Mouse (Mus musculus) intestine, embryonic 15.5 days (tissue): ENCODE data around the gene Cygb. TPM values are rescaled to one million over a fixed set of nuclear protein-coding genes. Genes with fewer than 3 reads are reported as not detected.

Experiments used
- ATAC-seq: fragments of 200-750 bp; cut with Nextera tagmentation; 2 replicates; pipeline ENCODE4 v1.8.0; 2017; ENCODE audit warnings: moderate TSS enrichment, moderate library complexity
- H3K27ac ChIP-seq: fragments of 300-500 bp; sonication (generic); 2 replicates; pipeline ENCODE4 v1.5.1; 2015; ENCODE audit warnings: mild to moderate bottlenecking, inconsistent platforms
- H3K27me3 ChIP-seq: fragments of 300-500 bp; sonication (generic); replicated peaks from 2 replicates; pipeline ENCODE4 v1.6.1; 2015; ENCODE audit warnings: inconsistent platforms
- H3K36me3 ChIP-seq: fragments of 300-500 bp; sonication (generic); 2 replicates; pipeline ENCODE4 v1.6.1; 2015; ENCODE audit warnings: inconsistent platforms
- H3K4me1 ChIP-seq: fragments of 300-500 bp; sonication (generic); replicated peaks from 2 replicates; pipeline ENCODE4 v1.6.1; 2015; ENCODE audit warnings: inconsistent platforms
- H3K4me2 ChIP-seq: fragments of 300-500 bp; sonication (generic); replicated peaks from 2 replicates; pipeline ENCODE4 v1.6.1; 2015; ENCODE audit warnings: mild to moderate bottlenecking, inconsistent platforms
- H3K4me3 ChIP-seq: fragments of 300-500 bp; sonication (generic); replicated peaks from 2 replicates; pipeline ENCODE4 v1.5.1; 2015; ENCODE audit warnings: inconsistent platforms
- H3K9ac ChIP-seq: fragments of 300-500 bp; sonication (generic); 2 replicates; pipeline ENCODE4 v1.6.1; 2015; ENCODE audit warnings: inconsistent platforms
- H3K9me3 ChIP-seq: fragments of 300-500 bp; sonication (generic); 2 replicates; pipeline ENCODE4 v1.6.1; 2016; ENCODE audit warnings: inconsistent platforms
- WGBS: fragments of 180-500 bp; shearing (Covaris S2); methylation state at CpG from one replicate; pipeline ENCODE4 v1.1.7; 2015; 5-methylcytosine and 5-hydroxymethylcytosine counted together
- polyA plus RNA-seq: library from polyadenylated mRNA; unstranded; fragments of >200 nt; fragmentation: Nextera tagmentation; extraction: Ambion mirVana; gene quantifications from 2 replicates; pipeline ENCODE4 v1.2.1, GENCODE M21; 2015

The Cygb gene
- polyA plus RNA-seq, 1 experiment from 2014 or later, result 12.9 TPM

DNA sequence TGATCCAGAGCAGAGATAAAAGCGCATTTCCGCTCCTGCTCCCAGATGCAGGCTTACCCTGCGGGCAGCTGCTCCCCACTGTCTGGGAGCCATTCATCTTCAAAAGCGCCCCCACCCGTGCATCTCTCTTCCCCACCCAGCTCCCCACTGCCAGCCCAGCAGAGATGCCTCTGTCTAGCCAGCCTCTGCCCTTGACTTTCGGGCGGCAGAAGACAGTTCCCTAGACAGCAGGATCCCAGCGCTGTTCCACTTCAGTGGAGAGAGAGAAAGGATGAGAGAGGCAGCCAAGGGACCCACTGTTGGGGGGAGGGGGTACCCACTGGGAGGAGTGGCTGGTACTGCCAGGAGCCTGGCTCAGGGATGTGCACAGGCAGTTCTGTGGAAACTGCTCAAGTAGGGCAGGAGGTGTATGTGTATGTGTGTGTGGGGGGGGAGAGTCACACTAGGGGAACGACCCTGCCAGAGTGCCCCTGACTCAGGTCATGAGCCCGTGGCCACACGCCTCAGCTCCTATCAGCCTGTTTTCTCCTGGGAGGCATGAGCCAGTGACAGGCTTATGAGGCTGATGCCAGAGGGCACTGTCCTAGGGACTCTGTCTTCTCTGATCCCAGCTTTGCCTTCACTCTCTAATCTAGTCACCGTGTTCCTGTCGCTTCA is 7.3 kb upstream of the Cygb start:
- no peaks in the 10 kb centered on the region for H3K36me3 ChIP-seq
- H3K27me3 ChIP-seq, result peaks cover 6% of the 10 kb centered on the region; the same call in 1 of the 2 replicates
- 24% methylated on average over 13 of the region's 13 CpGs for WGBS
- peak overlapping the region; percentile 44; the same call in 1 of the 2 replicates for H3K27ac ChIP-seq
- H3K4me2 ChIP-seq, result 0 out of 2 replicates have a peak overlapping the region, but pooled peaks have one; percentile 5
- H3K9me3 ChIP-seq, result no peaks in the 10 kb centered on the region
- no peak overlapping the region for H3K4me3 ChIP-seq
- no peak overlapping the region for H3K9ac ChIP-seq
- no peak for ATAC-seq
- peaks cover 36% of the 10 kb centered on the region for H3K4me1 ChIP-seq

DNA sequence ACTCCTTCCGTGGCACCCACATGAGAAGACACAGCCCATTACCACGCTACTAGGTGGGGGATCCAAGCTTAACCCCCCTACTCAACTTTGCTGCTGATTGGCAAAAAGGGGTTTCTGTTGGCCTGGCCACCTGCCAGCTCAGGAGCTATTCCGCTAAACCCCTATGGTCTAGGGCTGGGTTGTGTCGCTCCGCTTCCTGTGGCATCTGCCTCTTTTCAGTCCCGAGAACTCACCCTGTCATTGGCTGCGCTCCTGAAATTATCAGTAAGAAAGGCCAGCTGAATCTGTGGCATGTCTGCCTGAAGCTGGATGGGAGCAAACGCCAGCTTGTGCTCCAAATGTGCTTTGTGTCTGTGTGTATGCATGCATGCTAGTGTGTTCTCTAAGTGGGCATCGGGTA is 6.1 kb upstream of the Cygb start:
- Histone ChIP-seq H3K36me3 (no peaks in the 10 kb centered on the region), H3K4me3 (no peak overlapping the region), H3K4me2 (no peak overlapping the region), H3K4me1 (peaks cover 36% of the 10 kb centered on the region), H3K9me3 (no peaks in the 10 kb centered on the region), H3K9ac (no peak overlapping the region), H3K27me3 (peaks cover 6% of the 10 kb centered on the region; the same call in 1 of the 2 replicates), H3K27ac (no peak overlapping the region)
- 58% methylated on average over 9 of the region's 9 CpGs for WGBS
- no peak for ATAC-seq

DNA sequence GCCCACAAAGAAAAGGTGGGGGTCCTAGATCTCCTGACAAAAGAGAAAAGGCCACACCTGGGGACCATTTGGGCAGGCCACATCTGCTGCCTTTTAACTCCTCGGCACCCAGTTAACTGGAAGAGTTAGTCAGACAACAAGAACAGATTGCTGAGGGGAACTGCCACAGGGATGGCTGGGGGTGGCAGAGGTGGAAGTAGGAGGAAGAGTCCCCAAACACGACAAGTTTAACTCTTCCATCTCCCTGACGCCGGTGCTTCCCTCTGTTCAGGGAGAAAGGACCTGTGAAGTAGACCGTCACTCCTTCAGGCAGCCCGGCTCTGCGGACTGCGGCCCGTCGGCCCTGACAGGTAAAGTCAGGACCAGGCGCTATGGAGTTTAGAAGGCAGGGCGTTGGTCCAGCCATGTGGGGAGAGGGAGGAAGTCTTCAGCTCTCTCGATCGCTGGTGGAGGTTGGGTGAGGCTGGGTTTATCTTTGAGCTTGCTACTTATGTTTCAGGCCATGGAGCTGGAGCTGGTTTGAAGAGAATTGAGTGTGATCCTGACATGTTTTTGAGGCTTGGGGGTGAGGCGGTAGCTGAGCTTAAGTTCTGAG is 5.0 kb upstream of the Cygb start:
- H3K27ac ChIP-seq, result no peak overlapping the region
- no peaks in the 10 kb centered on the region for H3K36me3 ChIP-seq
- no peaks in the 10 kb centered on the region for H3K9me3 ChIP-seq
- H3K4me2 ChIP-seq, result no peak overlapping the region
- no peak for ATAC-seq
- peaks cover 42% of the 10 kb centered on the region for H3K4me1 ChIP-seq
- H3K4me3 ChIP-seq, result no peak overlapping the region
- 76% methylated on average over 15 of the region's 15 CpGs for WGBS
- H3K9ac ChIP-seq, result no peak overlapping the region
- H3K27me3 ChIP-seq, result peaks cover 15% of the 10 kb centered on the region

DNA sequence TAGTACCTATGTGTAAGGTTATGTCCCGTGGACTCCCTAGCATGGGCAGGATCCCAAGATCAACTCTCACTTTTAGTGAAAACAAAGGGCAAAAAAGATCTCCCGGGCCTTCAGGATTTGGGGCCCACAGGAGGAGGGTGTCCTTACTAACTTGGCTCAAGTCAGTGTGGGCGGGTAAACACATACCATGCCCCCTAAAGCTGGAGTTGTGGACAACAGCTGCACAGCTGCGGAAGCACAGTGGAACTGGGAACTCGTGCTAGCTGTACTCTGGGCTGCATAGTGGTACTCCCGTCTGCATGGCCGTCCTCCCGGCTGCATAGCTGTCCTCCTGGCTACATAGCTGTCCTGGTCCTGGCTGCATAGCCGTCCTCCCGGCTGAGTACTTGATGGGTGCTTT is 4.1 kb upstream of the Cygb start:
- H3K4me1 ChIP-seq, result peaks cover 48% of the 10 kb centered on the region
- no peak overlapping the region for H3K4me3 ChIP-seq
- peak overlapping the region; percentile 86 for H3K27ac ChIP-seq
- no peaks in the 10 kb centered on the region for H3K9me3 ChIP-seq
- 58% methylated on average over 10 of the region's 10 CpGs for WGBS
- H3K9ac ChIP-seq, result no peak overlapping the region
- H3K27me3 ChIP-seq, result peaks cover 24% of the 10 kb centered on the region
- 0 out of 2 replicates have a peak, but pooled peaks have one; percentile 15 for ATAC-seq
- peak overlapping the region; percentile 73; the same call in 1 of the 2 replicates for H3K4me2 ChIP-seq
- H3K36me3 ChIP-seq, result no peaks in the 10 kb centered on the region

DNA sequence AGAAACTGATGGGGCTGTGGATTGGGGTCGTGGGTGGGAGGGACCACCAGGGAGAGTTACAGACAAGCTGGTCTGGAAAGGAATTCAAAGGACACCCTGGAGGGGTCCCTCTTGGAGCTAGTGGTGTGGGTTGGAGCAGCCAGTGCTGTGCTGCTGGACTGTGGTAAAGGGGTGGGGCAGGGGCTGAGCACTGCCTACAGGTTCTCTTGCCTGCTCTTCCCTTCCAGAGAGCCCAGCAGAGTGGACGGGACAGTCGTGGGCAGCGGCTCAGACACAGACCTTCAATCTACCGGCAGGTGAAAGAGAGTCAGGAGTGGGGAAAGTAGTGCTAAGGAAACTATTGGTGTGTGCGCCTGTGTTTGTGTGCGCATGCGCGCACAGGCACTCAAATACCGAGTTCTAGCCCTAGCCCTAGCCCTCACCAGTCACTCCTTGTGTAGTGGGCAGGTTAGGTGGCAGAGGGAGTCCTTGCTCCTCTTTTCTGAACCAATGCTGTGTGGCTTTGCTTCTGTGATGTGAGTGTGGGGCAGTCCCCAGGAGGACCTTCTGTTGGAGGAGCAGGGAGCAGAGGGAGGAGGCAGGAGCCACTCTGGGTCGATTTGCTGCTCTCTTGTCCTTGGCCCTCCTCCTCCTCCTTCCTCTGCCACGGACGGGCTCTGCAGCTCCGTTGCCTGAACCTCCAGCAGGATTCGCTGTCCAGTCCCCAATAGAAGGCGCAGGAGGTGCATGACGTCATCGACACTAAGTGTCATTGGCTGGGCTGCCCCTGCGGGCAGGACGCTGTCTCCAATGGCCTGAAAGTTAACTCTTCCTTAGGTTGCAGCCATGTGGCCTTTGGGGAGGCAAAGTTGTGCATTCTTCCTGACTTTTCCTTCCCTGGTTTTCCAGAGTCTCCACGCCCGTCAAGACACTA is 3.5 kb upstream of the Cygb start:
- peak overlapping the region; percentile 73 for H3K4me2 ChIP-seq
- peak overlapping the region; percentile 38 for H3K4me3 ChIP-seq
- no peaks in the 10 kb centered on the region for H3K36me3 ChIP-seq
- peaks cover 43% of the 10 kb centered on the region for H3K4me1 ChIP-seq
- H3K27me3 ChIP-seq, result peaks cover 28% of the 10 kb centered on the region
- peak overlapping the region; percentile 31; the same call in 1 of the 2 replicates for H3K9ac ChIP-seq
- H3K9me3 ChIP-seq, result no peaks in the 10 kb centered on the region
- peak; percentile 95 for ATAC-seq
- peak overlapping the region; percentile 86 for H3K27ac ChIP-seq
- 12% methylated on average over 21 of the region's 22 CpGs for WGBS

DNA sequence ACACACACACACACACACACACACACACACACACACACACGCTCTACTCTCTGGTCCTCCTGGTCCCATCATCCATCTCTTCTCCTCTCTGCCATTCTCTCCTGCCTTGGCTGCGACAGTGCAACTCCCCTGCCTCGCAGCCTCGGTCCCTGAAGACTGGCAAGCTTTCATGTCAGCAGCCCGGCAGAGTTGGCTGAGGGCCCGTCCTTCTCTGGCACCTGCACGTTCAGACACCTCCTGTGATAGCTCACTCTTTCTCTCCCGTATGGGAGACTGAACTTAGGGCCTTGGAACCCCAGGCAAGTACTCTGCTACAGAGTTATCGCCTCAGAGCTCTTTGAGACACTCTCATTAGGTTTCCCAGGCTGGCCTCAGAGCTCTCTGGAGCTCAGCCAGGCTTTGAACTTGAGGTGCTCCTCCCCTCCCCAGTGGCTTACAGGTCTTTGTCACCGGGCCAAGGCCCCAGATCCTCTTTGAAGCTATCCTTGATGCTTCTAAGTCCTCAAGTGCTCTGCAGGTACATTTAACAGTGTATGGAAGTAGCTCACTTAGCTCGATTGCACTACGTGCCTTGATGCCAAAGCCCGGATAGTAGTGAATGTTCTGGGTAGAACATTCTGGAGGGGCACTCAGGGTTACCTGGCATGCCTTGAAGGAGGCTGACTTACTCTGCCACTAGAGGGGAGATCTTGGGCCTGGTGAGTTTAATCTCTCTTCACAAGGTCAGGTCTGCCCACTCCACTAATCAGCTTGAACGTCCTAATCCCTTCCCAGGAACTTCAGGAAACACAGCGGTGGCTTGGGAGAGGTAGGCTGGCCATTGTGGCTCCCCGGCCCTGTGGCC is 2.5 kb upstream of the Cygb start:
- H3K4me1 ChIP-seq, result peaks cover 36% of the 10 kb centered on the region
- no peaks in the 10 kb centered on the region for H3K36me3 ChIP-seq
- H3K9ac ChIP-seq, result no peak overlapping the region; the same call in 1 of the 2 replicates
- WGBS, result 70% methylated on average over 16 of the region's 16 CpGs
- no peak for ATAC-seq
- peaks cover 29% of the 10 kb centered on the region for H3K27me3 ChIP-seq
- H3K4me3 ChIP-seq, result no peak overlapping the region
- H3K9me3 ChIP-seq, result no peaks in the 10 kb centered on the region
- no peak overlapping the region for H3K4me2 ChIP-seq
- H3K27ac ChIP-seq, result no peak overlapping the region

DNA sequence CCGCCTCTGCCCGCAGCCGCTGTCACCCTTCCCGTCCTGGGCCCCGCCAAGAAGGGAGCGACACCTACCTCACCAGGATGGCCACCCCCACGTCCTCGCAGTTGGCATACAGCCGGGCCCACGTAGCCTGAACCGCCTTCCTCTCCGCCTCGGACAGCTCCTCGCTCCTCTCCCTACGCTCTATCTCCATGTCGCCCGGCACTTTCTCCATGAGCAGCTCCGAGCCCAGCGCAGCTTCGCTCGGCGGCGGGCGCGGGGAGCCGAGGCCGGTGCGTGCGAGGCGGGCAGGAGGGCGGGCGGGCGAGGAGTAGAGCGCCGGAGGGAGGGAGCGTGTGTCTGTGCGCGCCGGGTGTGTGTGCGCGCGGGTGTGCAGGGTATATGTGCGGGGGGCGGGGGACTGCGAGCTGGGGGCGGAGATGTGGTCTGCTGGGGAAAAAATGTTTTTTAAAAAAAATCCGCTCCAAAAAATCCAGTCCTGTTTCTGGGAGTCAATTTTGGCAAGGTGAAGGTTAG is 348 bp downstream of the Cygb start:
- no peaks in the 10 kb centered on the region for H3K9me3 ChIP-seq
- H3K4me2 ChIP-seq, result peak overlapping the region; percentile 93
- peaks cover 27% of the 10 kb centered on the region for H3K4me1 ChIP-seq
- ATAC-seq, result 0 out of 2 replicates have a peak, but pooled peaks have one; percentile 2
- H3K9ac ChIP-seq, result peak overlapping the region; percentile 62
- H3K27me3 ChIP-seq, result peaks cover 29% of the 10 kb centered on the region
- H3K27ac ChIP-seq, result no peak overlapping the region
- H3K4me3 ChIP-seq, result peak overlapping the region; percentile 53
- WGBS, result under 1% methylated on average over 47 of the region's 47 CpGs
- H3K36me3 ChIP-seq, result no peaks in the 10 kb centered on the region

DNA sequence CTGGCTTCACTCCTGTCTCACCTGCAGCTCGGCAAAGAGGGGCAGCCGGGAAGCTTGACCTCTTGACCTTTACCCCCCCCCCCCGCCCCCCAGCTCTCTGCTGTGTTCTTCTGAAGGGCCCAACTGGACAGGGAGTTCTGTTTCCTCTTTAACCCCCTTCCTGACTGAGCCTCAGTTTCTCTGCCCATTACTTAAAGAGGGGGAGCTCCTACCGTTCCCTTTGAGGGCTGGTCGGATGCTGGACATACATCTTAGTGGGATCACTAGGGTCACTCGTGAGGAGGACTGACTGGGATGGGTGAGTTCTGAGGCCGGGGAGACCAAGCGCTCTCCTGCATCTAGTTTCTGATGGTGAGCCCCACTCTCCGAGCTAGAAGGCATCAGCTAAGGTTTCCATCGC is 879 bp downstream of the Cygb start, which contains the start of gene Prcd:
TSS of gene Prcd (plus strand) at position 301 of the 400 bp plus-strand sequence.
- peak within 1 kb of the TSS; percentile 62 for H3K9ac ChIP-seq
- H3K4me3 ChIP-seq, result peak within 1 kb of the TSS; percentile 53
- H3K4me2 ChIP-seq, result peak within 1 kb of the TSS; percentile 93
- no peaks in the 10 kb centered on the region for H3K36me3 ChIP-seq
- H3K4me1 ChIP-seq, result peaks cover 32% of the 10 kb centered on the region
- 6% methylated on average over 10 of the region's 10 CpGs for WGBS
- H3K27me3 ChIP-seq, result peaks cover 29% of the 10 kb centered on the region
- H3K9me3 ChIP-seq, result no peaks in the 10 kb centered on the region
- ATAC-seq, result no peak
- H3K27ac ChIP-seq, result no peak within 1 kb of the TSS

DNA sequence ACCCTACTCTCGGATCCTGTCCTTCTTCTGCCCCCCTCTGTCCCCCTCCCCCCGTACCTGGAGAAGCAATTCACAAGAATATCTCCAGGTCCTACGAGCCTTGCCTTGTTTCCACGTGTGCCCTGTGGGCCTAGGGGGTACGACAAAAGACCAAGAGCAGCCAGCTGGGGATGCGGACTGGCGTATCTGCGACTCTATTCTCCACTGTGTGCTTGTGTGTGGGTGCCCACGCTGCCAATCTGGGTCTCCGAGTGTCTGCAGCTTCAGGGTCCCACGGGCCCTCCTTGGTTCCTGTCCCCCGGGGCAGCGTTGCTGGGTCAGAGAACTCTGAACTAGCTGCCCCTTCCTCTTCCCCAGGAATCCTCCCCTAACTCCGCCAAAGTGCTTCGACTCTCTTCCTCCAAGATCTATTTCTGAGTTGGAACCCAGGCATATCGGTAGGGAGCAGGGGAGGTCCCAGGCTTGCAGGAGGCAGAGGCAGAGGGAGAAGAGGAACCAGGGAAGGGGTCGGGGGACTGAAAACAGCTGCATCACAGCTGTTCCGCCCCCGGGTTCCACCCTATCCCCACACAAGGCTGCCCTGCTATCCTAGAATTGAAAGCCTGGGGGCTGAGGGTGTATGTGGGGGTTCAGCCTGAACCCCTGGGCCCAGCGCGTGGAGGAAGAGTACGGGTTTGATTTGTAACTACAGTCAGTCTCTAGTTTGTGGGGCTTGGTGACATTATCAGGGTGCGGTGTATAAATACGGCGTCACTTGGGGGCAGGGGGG is 1.6 kb downstream of the Cygb start:
- H3K9ac ChIP-seq, result 0 out of 2 replicates have a peak overlapping the region, but pooled peaks have one; percentile 13
- H3K4me3 ChIP-seq, result peak overlapping the region; percentile 53; the same call in 1 of the 2 replicates
- no peaks in the 10 kb centered on the region for H3K36me3 ChIP-seq
- 65% methylated on average over 25 of the region's 25 CpGs for WGBS
- peaks cover 29% of the 10 kb centered on the region for H3K27me3 ChIP-seq
- peaks cover 35% of the 10 kb centered on the region for H3K4me1 ChIP-seq
- ATAC-seq, result no peak
- no peaks in the 10 kb centered on the region for H3K9me3 ChIP-seq
- H3K4me2 ChIP-seq, result peak overlapping the region; percentile 93
- no peak overlapping the region for H3K27ac ChIP-seq

DNA sequence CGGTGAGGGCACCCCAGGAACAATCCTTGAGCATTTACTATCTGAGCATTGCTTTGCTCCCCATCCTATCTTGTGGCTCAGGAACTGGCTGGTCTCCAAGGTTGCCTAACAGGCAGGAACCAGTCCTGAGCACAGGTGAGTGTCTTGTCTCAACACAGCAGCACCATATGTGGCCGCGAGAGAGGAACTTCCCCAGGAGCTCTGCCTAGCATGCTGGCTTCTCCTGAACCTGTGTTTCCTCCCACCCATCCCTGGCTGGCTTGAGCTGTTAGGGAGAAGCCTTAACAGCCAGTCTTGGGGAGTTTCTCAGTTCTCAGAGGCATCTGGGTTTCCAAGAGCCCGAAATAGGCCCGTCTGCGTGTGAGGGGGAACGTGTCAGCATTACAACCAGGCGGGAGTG is 2.8 kb downstream of the Cygb start:
- Histone ChIP-seq H3K36me3 (no peaks in the 10 kb centered on the region), H3K4me2 (no peak overlapping the region), H3K27ac (no peak overlapping the region), H3K4me3 (no peak overlapping the region), H3K4me1 (peaks cover 39% of the 10 kb centered on the region), H3K9ac (no peak overlapping the region), H3K9me3 (no peaks in the 10 kb centered on the region), H3K27me3 (peaks cover 29% of the 10 kb centered on the region)
- no peak for ATAC-seq
- 80% methylated on average over 8 of the region's 8 CpGs for WGBS

DNA sequence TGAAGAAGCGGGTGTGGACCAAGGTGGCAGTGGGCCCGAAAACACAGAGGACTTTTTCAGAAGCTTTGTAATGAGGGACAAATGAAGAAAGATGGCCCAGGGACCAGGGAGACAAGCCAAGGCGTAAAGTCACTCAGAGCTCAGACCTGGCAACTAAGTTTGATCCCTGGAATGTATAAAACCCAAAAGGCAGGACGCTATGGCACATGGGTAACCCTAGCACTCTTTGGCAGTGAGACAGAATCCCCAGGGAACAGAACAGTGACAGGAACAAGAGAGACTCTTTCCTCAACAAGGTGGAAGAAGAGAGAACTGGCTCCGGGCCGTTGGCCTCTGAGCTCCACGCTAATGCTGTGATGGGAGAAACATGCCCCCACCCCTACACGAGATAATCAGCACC is 3.3 kb downstream of the Cygb start:
- 90% methylated on average over 8 of the region's 8 CpGs for WGBS
- Histone ChIP-seq H3K36me3 (no peaks in the 10 kb centered on the region), H3K4me1 (peaks cover 39% of the 10 kb centered on the region), H3K9ac (no peak overlapping the region), H3K27me3 (peaks cover 31% of the 10 kb centered on the region), H3K4me2 (no peak overlapping the region), H3K27ac (no peak overlapping the region), H3K9me3 (no peaks in the 10 kb centered on the region), H3K4me3 (no peak overlapping the region)
- ATAC-seq, result no peak
